Mouse (Mus musculus) cerebellum, adult 2 months (tissue): ENCODE results near the gene Rfx4. TPM values are rescaled to one million over a fixed set of nuclear protein-coding genes. Genes with fewer than 3 reads are reported as not detected.

Source experiments
- DNase-seq, 2 experiments: peaks; one replicate each; pipeline ENCODE4 v3.0.0; 2021
- H3K27ac ChIP-seq: fragments of 200-500 bp; 2 replicates; pipeline ENCODE4 v1.5.1; 2012; ENCODE audit warnings: low read length, control low read depth, inconsistent platforms; ENCODE audit not compliant: insufficient read depth
- H3K27me3 ChIP-seq: fragments of 200-500 bp; 2 replicates; pipeline ENCODE4 v1.6.1; 2012; ENCODE audit warnings: inconsistent platforms, mild to moderate bottlenecking, low read length, moderate library complexity; ENCODE audit not compliant: control insufficient read depth, insufficient read depth
- H3K4me1 ChIP-seq: fragments of 200-500 bp; 2 replicates; pipeline ENCODE4 v1.6.1; 2011; ENCODE audit warnings: low read length; ENCODE audit not compliant: control insufficient read depth, insufficient read depth
- H3K4me3 ChIP-seq: fragments of 200-500 bp; replicated peaks from 2 replicates; pipeline ENCODE3; 2011; ENCODE audit warnings: mild to moderate bottlenecking, low read depth, low read length, control low read depth; ENCODE audit not compliant: insufficient read depth
- CTCF ChIP-seq: fragments of 200-500 bp; IDR thresholded peaks from 2 replicates; pipeline ENCODE4 v1.5.1; 2011; ENCODE audit warnings: low read depth, mild to moderate bottlenecking, control low read depth, low read length, moderate library complexity, borderline replicate concordance; ENCODE audit not compliant: insufficient read depth
- POLR2A ChIP-seq: fragments of 200-500 bp; IDR thresholded peaks from 2 replicates; pipeline ENCODE4 v1.6.1; 2011; ENCODE audit warnings: low read length, control low read depth, borderline replicate concordance; ENCODE audit not compliant: insufficient read depth
- WGBS: fragments of 180-500 bp; shearing (Covaris S2); methylation state at CpG from one replicate; pipeline ENCODE4 v1.1.7; 2018; 5-methylcytosine and 5-hydroxymethylcytosine counted together
- polyA plus RNA-seq: library from polyadenylated mRNA; depleted of rRNA; stranded (reverse); fragments of >200 nt; gene quantifications from 2 replicates; pipeline ENCODE4 v1.2.3, GENCODE M21; 2012

Gene Rfx4
- polyA plus RNA-seq, 1 experiment: 16.9 TPM

DNA sequence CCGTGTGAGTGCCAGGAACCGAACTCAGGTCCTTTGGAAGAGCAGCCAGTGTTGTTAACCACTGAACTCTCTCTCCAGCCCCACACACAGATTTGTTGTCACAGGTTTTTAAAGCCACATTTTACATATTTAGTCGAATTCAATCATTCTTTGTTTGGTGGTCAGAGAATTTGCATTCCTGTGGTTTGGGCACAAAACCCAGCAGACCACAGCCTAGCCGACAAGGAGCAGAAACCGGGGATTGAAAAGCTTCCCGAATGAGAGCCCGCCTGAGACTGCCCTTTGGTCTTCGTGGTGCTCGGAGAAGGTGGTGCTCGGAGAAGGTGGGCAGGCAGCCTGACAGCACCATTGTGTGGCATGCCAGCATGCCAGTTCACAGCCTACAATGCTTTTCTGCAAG lies 42.8 kb upstream of the Rfx4 start:
- no peak overlapping the region for H3K4me3 ChIP-seq
- no peak overlapping the region for H3K27ac ChIP-seq
- H3K4me1 ChIP-seq: no peaks in the 10 kb centered on the region
- no peak for DNase-seq
- TF ChIP-seq CTCF (no peak), POLR2A (no peak)
- H3K27me3 ChIP-seq: no peaks in the 10 kb centered on the region
- WGBS: 67% methylated on average over 10 of the region's 10 CpGs

DNA sequence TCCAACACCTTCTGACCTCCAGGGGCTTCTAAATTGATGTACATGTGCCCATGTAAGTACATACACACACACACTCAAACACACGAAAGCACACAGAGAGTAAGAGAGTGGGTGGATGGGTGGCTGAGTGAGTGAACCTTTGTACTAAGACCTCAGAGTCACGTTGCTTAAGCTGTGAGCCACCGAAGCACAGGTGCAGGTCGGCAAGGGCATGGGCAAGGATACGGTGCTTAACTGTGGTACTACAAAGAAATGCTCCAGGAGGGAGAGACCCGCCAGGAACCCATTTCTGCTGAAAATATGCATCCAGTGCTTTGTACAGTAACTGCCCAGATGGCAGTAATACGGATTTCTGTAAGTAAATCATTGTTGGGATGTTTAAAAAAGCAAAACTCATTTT lies 40.2 kb upstream of the Rfx4 start:
- H3K4me1 ChIP-seq: no peaks in the 10 kb centered on the region
- H3K27ac ChIP-seq: no peak overlapping the region
- H3K4me3 ChIP-seq: no peak overlapping the region
- no peak for TF ChIP-seq POLR2A
- WGBS: 92% methylated on average over 7 of the region's 7 CpGs
- no peak for DNase-seq
- no peaks in the 10 kb centered on the region for H3K27me3 ChIP-seq

DNA sequence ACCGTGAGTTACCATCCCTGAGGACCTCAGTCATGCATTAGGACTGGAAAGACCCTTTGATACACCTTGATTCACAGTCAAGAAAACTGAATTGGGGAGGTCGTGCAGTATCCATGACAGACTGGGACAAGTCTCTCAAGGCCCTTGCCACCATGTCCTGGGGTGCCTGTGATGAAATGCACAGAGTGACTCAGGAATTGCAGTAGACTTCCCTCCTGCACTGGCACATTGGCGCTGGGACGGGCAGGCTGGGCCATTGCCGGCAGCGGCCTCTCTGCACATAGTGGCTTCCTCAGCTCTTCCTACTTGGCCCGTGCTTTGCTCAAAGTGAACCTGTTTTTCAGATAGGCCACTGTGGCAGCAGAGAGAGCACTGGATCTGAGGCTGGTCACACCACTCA lies 39.3 kb upstream of the Rfx4 start:
- no peak for TF ChIP-seq POLR2A
- no peak for DNase-seq
- WGBS: 91% methylated on average over 7 of the region's 7 CpGs
- no peak overlapping the region for H3K27ac ChIP-seq
- no peaks in the 10 kb centered on the region for H3K27me3 ChIP-seq
- no peaks in the 10 kb centered on the region for H3K4me1 ChIP-seq
- H3K4me3 ChIP-seq: no peak overlapping the region

DNA sequence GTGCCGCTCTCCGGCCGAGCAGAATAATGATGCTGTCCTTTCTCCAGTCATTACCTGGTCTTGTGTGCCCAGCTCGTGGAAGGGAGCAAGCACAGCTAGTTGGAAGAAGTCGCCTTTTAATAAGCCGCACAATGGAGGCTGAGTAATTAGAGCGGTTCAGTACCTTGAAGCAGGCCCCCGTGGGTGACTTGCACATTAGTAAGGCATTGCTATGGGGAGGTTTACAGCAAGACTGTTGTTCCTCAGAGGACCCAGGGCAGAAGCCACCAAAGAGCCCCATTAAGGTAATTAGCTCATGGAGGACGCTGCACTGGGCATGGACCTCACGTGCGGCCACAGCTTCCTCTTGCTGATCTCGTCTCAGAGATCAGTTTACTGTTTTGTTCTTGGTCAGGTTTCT lies 33.2 kb upstream of the Rfx4 start:
- Histone ChIP-seq H3K27ac (no peak overlapping the region), H3K27me3 (no peaks in the 10 kb centered on the region), H3K4me3 (no peak overlapping the region), H3K4me1 (no peaks in the 10 kb centered on the region)
- 85% methylated on average over 12 of the region's 12 CpGs for WGBS
- DNase-seq: no peak
- no peak for TF ChIP-seq CTCF
- no peak for TF ChIP-seq POLR2A

DNA sequence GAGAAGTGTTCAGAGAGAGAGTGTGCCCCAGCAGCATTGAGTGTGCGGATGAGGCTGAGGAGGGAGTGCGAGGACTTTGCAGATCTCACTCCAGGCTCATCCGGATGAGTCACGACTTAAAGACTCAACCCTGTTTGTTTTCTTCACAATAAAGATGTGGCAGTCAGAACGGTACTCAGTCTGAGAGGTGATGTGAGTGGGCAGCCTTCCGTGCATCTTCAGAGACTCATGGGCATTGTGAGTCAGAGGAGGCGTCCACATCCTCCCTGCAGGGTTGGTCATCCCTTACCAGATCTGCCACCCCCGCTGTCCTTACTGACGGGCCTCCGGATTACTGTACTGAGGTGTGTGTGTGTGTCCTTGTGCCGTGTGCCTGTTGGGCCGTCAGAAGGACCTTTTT lies 28.9 kb upstream of the Rfx4 start:
- no peaks in the 10 kb centered on the region for H3K27me3 ChIP-seq
- WGBS: 91% methylated on average over 12 of the region's 12 CpGs
- H3K4me1 ChIP-seq: no peaks in the 10 kb centered on the region
- H3K27ac ChIP-seq: no peak overlapping the region
- no peak overlapping the region for H3K4me3 ChIP-seq
- TF ChIP-seq CTCF (no peak), POLR2A (no peak)
- DNase-seq: no peak

DNA sequence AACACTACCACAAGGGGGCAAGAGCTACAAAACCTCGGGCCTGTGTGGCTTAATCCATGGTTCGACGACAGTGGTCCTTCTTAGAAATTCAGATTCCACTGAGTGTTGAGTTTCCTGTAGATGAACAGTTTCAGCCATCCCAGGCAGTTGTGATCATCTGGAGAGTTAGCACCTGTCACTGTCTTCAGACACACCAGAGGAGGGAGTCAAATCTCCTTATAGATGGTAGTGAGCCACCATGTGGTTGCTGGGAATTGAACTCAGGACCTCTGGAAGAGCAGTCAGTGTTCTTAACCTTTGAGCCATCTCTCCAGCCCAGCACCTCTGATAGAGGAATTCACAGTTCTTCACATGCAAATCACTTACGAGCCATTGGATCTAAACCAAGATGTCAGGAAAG lies 28.1 kb upstream of the Rfx4 start:
- H3K4me1 ChIP-seq: no peaks in the 10 kb centered on the region
- no peak for DNase-seq
- no peak overlapping the region for H3K4me3 ChIP-seq
- 80% methylated on average over 4 of the region's 4 CpGs for WGBS
- no peak overlapping the region for H3K27ac ChIP-seq
- no peak for TF ChIP-seq CTCF
- H3K27me3 ChIP-seq: no peaks in the 10 kb centered on the region

DNA sequence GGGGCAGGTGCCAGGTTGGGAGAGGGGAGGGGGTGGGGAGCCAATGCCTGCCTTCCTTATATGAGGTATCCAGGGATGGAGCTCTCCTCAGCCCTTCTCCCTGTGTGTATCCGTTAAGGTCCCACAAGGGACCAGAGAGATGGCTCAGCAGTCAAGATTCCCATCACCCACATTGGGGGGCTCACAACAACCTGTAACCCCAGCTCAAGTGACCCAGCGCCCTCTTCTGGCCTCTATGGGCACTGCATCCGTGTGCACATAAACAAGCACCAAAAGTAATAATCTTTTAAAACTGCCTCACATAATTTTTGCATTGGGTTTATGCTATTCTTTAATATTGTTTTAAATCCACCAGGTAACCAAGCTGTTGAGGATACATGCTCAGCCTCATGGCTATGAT lies 25.8 kb upstream of the Rfx4 start:
- Histone ChIP-seq H3K27me3 (no peaks in the 10 kb centered on the region), H3K4me1 (no peaks in the 10 kb centered on the region), H3K27ac (no peak overlapping the region), H3K4me3 (no peak overlapping the region)
- TF ChIP-seq POLR2A: no peak
- no peak for TF ChIP-seq CTCF
- no peak for DNase-seq
- 91% methylated on average over 3 of the region's 3 CpGs for WGBS

DNA sequence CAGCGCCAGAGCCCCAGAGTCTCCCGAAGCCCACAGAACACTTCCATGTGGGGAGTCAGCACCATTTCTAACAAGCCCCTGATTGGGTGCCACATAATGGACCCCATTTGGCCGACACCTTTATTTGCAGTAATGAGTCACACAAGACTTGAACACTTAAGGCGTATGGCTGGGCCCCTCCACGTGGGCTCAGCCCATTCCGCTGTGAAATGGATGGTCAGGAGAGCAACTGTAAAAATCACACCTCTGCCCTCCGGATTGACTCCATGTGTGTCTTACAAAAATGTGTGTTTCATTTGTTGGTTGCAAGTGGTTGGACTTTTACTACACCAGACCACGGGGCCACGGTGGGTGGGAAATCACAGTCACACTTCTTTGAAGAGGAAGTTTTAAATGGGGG lies 24.9 kb upstream of the Rfx4 start:
- H3K27ac ChIP-seq: no peak overlapping the region
- H3K27me3 ChIP-seq: no peaks in the 10 kb centered on the region
- DNase-seq: no peak
- no peak overlapping the region for H3K4me3 ChIP-seq
- H3K4me1 ChIP-seq: no peaks in the 10 kb centered on the region
- WGBS: 94% methylated on average over 9 of the region's 9 CpGs
- TF ChIP-seq CTCF (no peak), POLR2A (no peak)

DNA sequence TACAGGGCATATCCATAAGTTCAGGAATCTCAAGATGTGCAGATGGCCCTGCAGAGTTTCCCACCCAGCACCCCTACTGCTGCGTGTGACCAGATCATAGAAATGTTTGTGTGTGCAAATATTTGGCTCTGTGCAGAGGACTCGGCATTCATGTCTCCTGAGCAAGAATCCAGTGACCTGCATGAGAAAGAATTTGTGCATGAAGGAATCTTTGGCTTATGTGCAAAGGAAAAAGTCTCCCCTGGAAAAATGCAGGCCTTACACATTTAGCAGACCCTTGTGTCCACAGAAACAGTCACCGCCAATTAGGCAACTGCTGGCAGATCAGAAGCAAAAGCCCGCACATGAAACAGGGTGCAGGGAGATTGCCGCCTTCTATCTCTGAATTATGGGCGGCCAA lies 22.4 kb upstream of the Rfx4 start:
- H3K27me3 ChIP-seq: no peaks in the 10 kb centered on the region
- 17% methylated on average over 6 of the region's 6 CpGs for WGBS
- DNase-seq: no peak
- no peaks in the 10 kb centered on the region for H3K4me1 ChIP-seq
- TF ChIP-seq POLR2A: no peak
- no peak for TF ChIP-seq CTCF
- no peak overlapping the region for H3K27ac ChIP-seq
- H3K4me3 ChIP-seq: no peak overlapping the region
